Mouse (Mus musculus): ENCODE data around the gene Lcn12.

Gene Lcn12

GRCm38 (mm10) chr2:25461407-25461806, 32.3 kb downstream of the Lcn12 start:
- DNase-seq (ENCODE audit: extremely low read depth, low read depth) = no peak

- peak; percentile 98 for DNase-seq (ENCODE audit: extremely low read depth, low read depth)
These were observed 33.0 kb downstream of the Lcn12 start, which contains the start of gene Paxx for GRCm38 (mm10) chr2:25460551-25461309. Gene Paxx (minus strand): TSS chr2:25461094.

GRCm38 (mm10) chr2:25460135-25460534, 33.6 kb downstream of the Lcn12 start:
- DNase-seq (ENCODE audit: extremely low read depth, low read depth) = peak; percentile 23

- DNase-seq (ENCODE audit: extremely low read depth, low read depth) = no peak
These were observed 34.8 kb downstream of the Lcn12 start for GRCm38 (mm10) chr2:25458911-25459310.

GRCm38 (mm10) chr2:25457022-25457896, 36.5 kb downstream of the Lcn12 start:
- DNase-seq (ENCODE audit: extremely low read depth, low read depth) = no peak

- DNase-seq (ENCODE audit: extremely low read depth, low read depth) = no peak
These were observed 37.3 kb downstream of the Lcn12 start, which contains the start of gene Clic3 for GRCm38 (mm10) chr2:25456205-25456953. Gene Clic3 (plus strand): TSS chr2:25456838.

- DNase-seq (ENCODE audit: extremely low read depth, low read depth) = no peak
These were observed 40.8 kb downstream of the Lcn12 start for GRCm38 (mm10) chr2:25452951-25453350.

GRCm38 (mm10) chr2:25450853-25451647, 42.7 kb downstream of the Lcn12 start:
- no peak for DNase-seq (ENCODE audit: extremely low read depth, low read depth)

GRCm38 (mm10) chr2:25442682-25443081, 51.0 kb downstream of the Lcn12 start:
- DNase-seq (ENCODE audit: extremely low read depth, low read depth) = no peak

GRCm38 (mm10) chr2:25441067-25441466, 52.6 kb downstream of the Lcn12 start:
- no peak for DNase-seq (ENCODE audit: extremely low read depth, low read depth)
